Mouse (Mus musculus) urinary bladder, postnatal 25 days (tissue): Measurements from ENCODE around the gene Pou2f2.
"Not testable (repeated sequence)": the region's sequence is repeated elsewhere in the genome, so short reads cannot be mapped to it uniquely, and the experiment has no call there.

Experiments
- DNase-seq: peaks from one replicate; pipeline ENCODE4 v3.0.0; 2022; ENCODE audit warnings: low spot score

The Pou2f2 gene

DNA sequence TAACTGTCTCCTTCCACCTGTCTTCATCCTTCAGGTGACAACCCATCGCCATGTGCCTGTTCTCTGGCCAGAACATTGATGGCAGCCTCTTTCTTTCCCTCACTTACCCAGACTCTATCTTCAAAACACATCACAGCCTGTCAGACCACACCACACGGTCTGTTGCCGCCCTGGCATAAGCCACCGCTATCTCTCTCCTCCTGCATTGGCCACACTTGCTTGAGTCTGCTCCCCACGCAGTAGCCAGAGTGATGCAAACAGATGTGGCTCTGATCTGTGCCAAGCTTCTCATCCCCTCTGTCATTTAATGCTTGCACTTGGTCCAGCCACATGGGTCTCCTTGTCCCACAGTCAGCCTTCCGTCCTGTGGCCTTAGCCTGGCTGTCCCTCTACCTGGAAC lies 116.2 kb downstream of the Pou2f2 start:
- DNase-seq: no peak

DNA sequence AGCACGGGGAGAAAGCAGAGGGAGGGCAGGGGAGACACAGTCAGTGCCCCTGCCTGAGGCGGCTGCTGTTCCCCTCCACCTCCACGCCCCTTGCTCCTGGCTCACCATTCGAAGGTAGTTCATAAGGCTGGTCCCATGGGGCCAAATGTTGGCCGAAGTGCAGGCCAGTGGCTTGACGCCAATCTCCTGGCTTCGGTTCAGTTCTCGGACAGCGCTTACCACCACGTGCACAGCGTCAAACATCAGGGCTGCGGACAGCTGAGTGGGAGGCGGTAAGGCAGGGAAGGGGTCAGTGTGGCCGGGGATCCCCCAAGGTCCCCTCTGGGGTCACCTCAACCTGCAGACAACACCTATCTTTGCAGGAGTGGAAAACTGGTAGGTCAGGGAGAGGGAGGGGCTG lies 120.7 kb downstream of the Pou2f2 start:
- no peak for DNase-seq

DNA sequence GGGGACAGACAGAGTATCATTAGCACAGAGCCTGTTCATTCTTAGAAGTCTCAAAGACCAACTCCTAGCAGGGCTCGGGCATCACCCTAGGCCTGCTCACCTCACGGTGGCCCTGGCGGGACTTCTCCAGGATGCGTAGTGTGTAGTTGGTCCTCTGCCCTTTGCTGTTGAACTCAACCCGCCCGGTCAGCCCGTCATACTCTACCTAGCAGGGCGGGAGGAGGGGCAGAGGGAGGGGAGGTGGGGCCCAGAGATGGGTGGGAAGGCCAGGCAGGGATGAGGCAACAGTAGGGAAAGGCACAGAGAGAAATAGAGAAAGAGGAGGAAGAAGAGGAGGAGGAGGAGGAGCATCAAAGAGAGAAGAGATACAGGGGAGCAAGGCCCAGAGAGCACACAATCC lies 121.1 kb downstream of the Pou2f2 start:
- DNase-seq: no peak

DNA sequence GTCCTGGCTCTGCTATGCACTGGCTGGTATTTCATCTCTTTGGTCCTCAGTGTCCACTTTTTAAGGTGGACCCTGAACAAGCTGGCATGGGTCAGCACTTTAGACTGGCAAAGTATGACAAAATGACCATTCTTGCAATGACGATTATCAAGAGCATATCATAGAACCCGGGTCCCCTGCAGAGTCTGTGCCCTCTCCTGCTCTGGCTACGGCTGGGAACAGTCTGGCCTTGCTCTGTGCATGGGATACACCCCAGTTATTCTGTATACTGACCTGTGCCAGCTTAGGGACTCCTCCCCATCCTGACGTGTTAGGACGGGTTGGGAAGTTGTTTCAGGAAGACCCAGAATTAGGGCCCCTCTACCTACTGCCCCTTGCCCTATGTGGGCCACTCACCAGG lies 121.6 kb downstream of the Pou2f2 start:
- DNase-seq: no peak

DNA sequence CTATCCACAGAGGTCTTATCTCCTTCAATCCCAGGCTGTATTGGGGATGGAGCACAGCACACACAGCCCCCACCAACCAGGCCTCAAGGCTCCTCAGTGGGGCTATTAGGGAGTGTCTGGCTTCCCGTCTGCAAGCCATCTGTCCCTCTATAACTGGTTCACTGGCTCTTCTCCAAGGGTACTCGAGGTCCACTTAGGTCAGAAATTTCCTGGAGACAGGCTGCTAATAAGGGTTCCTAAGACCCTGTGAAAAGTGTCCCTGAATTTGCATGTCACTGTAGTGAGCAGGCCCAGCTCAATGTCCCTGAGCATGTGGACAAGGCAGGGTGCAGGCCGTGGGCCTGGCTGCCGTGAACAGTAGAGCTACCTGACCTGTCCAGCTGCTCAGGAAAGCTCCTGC lies 122.6 kb downstream of the Pou2f2 start:
- DNase-seq: no peak

GRCm38 (mm10) chr7:25052587-25052986 lies 126.9 kb downstream of the Pou2f2 start:
- no peak for DNase-seq

DNA sequence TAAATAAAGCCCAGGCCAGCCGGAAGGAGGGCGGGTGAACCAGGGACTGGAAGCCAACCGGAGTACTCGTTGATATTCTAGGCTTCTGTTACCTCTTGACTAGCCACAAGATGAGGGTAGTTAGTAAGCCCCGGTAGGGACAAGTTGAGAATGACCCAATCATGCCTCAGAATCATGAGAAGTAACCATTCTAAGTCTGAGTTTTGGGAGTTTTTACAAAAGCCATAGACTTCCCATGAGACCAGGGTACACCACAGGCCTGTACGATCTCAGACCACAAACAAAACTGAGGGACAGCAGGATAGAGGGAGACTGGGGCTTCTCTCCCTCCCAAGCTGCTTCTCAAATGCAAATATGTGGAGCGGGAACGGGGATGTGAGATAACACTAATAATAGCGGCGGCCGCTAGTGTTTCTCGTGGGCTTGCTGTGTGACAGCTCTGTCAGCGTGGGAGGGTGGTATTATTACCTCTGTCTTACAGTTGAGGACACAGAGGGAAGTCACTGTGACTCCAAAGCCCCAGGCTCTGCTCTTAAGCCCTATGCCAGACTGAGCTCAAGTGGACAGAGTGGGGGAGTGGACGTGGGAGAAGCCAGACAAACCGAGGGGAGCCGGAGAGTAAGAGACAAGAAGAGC lies 130.1 kb downstream of the Pou2f2 start:
- no peak for DNase-seq

DNA sequence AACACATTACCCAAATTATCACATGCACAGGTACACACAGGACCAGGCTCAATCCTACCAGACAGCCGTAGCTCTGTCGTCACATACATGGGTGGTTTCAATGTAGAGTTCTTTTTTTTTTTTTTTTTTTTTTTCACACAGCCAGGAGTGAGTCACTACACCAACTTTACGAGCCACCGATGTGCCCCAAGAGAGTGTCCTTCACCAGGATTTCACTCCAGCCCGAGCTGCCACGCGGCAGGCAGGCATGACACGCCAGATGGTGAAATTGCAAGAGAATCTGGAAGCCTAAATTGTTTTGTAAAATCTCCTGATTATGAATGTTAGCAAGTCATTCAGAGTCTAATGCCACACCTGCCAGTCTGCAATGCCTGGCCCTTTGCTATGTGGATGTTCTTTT lies 132.2 kb downstream of the Pou2f2 start:
- no peak for DNase-seq

GRCm38 (mm10) chr7:25044599-25044998 lies 134.9 kb downstream of the Pou2f2 start:
- not testable (repeated sequence) for DNase-seq

- DNase-seq: no peak
Observed at GRCm38 (mm10) chr7:25041921-25042320, 137.6 kb downstream of the Pou2f2 start.
